Mouse (Mus musculus) induced T-regulatory cell, adult 2 months (primary cell): Measurements from ENCODE around the gene Hist1h4f.
"Not testable (repeated sequence)": the region's sequence is repeated elsewhere in the genome, so short reads cannot be mapped to it uniquely, and the experiment has no call there.

Experiments used
- DNase-seq: peaks from one replicate; pipeline ENCODE4 v3.0.0-alpha.2; 2012; ENCODE audit warnings: low read depth

Hist1h4f gene

DNA sequence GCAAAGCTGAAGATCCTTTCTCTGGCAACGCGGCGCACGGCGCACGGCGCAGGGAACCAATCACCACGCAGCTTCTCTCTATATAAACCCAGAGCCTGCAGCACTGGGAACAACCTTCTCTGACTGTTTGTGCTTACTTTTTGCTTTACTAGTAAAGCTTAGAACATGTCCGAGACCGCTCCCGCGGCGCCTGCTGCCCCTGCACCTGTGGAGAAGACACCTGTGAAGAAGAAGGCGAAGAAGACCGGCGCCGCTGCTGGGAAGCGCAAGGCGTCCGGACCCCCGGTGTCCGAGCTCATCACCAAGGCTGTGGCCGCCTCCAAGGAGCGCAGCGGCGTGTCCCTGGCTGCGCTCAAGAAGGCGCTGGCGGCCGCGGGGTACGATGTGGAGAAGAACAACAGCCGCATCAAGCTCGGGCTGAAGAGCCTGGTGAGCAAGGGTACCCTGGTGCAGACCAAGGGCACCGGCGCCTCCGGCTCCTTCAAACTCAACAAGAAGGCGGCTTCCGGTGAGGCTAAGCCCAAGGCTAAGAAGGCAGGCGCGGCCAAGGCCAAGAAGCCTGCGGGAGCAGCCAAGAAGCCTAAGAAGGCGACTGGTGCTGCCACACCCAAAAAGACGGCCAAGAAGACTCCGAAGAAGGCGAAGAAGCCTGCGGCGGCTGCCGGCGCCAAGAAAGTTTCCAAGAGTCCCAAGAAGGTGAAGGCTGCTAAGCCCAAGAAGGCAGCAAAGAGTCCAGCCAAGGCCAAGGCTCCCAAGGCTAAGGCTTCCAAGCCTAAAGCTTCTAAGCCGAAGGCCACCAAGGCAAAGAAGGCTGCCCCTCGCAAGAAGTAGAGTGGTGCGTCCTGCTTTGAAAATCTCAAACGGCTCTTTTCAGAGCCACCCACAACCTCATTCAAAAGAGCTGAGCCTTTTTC, 3.7 kb upstream of the Hist1h4f start:
- DNase-seq = peak; percentile 88

- DNase-seq = no peak
Measured at GRCm38 (mm10) chr13:23554393-23554792, 2.9 kb upstream of the Hist1h4f start.

DNA sequence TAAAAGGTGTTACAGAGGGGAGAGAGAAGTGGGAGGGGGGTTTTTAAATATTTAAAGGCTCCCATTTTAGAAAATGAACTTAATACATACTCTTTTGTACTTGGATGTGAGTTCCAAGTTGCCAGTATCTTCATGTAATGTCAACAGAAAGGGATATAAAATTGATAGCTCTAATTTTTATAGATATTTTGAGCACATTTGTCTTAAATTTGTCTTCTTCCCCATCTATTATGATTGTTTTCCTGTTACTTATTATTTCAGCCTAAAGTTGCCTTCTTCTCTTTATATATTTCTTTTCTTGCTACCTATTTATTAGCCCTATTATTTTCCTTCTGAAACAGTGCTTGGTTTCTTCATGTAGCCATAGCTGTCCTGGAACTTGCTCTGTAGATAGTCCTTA, 1.5 kb upstream of the Hist1h4f start, which contains the start of gene Hist1h1d:
Gene Hist1h1d (plus strand): TSS at position 301 of the 400 bp plus-strand sequence.
- DNase-seq = no peak

- peak; percentile 41 for DNase-seq
Measured at GRCm38 (mm10) chr13:23551931-23552914, 775 bp upstream of the Hist1h4f start.

GRCm38 (mm10) chr13:23550761-23551145, 695 bp downstream of the Hist1h4f start:
- DNase-seq = no peak

GRCm38 (mm10) chr13:23546694-23547093, 4.8 kb downstream of the Hist1h4f start:
- no peak for DNase-seq

DNA sequence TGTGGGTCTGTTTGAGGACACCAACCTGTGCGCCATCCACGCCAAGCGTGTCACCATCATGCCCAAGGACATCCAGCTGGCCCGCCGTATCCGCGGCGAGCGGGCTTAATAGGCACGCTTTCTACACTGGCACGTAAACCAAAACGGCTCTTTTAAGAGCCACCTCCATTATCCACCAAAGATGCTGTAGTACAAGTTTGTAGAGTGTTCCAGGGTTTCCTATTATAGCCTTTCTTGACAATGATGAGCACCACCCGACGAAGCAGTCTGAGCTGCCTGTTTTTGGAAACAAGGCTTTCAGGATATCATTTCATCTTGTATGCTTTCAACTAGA, 6.7 kb downstream of the Hist1h4f start:
- peak; percentile 57 for DNase-seq

DNA sequence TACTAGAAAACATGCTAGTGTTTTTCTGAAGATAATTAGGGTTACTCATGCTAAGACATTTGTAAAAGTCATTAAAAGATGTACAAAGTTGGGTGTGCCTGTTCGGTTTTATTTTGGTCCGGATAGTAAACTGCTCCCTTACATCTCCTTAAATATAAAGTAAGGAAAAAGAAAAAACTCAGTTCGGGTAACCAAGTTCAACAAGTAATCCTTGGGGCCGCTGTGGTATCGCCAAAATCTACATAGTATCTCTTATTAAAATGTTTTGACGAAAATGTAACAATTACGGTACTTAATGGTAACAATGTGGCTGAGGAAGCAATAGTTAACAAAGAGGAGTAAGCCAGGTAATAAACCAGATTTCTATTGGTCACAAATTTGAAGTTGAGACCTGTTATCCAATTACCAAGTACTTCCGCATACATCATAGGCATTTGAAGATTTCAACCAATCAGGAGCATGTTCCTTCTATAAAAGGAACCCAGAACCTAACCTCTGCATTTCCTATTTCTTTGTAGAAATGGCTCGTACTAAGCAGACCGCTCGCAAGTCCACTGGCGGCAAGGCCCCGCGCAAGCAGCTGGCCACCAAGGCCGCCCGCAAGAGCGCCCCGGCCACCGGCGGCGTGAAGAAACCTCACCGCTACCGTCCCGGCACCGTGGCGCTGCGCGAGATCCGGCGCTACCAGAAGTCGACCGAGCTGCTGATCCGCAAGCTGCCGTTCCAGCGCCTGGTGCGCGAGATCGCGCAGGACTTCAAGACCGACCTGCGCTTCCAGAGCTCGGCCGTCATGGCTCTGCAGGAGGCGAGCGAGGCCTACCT, 7.3 kb downstream of the Hist1h4f start, which contains the start of gene Hist1h3f:
Gene Hist1h3f (plus strand): TSS at position 88 of the 822 bp plus-strand sequence.
- peak; percentile 97 for DNase-seq

- peak; percentile 96 for DNase-seq
Measured at GRCm38 (mm10) chr13:23542999-23543607, 8.3 kb downstream of the Hist1h4f start, which contains the start of gene Hist1h2bh. Hist1h2bh (minus strand) TSS chr13:23543392.

DNA sequence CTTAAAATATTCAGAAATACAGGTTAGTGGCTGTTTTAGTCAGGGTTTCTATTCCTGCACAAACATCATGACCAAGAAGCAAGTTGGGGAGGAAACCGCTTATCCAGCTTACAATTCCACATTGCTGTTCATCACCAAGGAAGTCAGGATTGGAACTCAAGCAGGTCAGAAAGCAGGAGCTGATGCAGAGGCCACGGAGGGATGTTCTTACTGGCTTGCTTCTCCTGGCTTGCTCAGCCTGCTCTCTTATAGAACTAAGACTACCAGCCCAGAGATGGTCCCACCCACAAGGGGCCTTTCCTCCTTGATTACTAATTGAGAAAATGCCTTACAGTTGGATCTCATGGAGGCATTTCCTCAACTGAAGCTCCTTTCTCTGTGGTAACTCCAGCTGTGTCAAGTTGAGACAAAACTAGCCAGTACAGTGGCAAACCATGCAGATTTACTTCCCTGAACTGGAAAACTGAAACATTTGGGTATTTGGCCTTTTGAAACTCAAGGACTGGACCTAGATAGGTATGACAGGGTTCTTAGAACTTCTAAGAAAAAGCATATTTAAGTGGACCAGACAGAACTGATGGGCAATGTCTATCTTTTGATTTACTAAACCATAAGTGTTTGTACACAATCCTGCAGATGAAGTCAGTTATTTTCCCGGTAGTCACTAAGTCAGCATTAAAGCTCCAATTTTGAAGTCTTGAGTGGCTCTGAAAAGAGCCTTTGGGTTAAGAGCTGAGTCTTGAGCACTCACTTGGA, 9.0 kb downstream of the Hist1h4f start:
- DNase-seq = peak; percentile 62

DNA sequence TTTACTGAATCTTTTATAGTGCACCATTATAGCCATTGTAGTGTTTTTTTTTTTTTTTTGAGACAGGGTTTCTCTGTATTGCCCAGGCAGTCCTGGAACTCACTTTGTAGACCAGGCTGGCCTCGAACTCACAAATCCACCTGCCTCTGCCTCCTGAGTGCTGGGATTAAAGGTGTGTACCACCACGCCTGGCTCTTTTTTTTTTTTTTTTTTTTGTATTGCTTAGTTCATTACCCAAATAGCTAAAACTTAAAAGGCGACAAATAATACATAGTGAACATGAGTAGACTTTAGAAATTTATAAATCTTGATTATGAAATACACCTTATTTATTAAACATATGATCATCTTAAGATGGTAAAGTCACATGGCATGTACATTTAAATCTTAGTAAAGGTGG, 10.0 kb downstream of the Hist1h4f start:
- no peak for DNase-seq

DNA sequence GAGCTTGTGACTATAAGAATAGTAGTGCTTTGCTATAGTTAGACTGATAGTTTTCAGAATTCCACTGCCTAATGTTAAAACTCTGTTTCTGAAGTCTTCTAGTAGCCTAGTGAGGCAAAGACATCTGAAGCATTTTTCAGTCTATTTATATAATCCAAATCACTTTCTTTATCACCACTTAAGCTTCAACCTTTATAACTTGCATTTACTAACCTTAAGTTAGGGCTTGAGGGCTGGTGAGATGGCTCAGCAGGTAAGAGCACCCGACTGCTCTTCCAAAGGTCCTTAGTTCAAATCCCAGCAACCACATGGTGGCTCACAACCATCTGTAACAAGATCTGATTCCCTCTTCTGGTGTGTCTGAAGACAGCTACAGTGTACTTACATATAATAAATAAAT, 11.6 kb downstream of the Hist1h4f start:
- not testable (repeated sequence) for DNase-seq

GRCm38 (mm10) chr13:23538249-23538648, 13.2 kb downstream of the Hist1h4f start:
- DNase-seq = no peak

GRCm38 (mm10) chr13:23537006-23537710, 14.3 kb downstream of the Hist1h4f start:
- no peak for DNase-seq

DNA sequence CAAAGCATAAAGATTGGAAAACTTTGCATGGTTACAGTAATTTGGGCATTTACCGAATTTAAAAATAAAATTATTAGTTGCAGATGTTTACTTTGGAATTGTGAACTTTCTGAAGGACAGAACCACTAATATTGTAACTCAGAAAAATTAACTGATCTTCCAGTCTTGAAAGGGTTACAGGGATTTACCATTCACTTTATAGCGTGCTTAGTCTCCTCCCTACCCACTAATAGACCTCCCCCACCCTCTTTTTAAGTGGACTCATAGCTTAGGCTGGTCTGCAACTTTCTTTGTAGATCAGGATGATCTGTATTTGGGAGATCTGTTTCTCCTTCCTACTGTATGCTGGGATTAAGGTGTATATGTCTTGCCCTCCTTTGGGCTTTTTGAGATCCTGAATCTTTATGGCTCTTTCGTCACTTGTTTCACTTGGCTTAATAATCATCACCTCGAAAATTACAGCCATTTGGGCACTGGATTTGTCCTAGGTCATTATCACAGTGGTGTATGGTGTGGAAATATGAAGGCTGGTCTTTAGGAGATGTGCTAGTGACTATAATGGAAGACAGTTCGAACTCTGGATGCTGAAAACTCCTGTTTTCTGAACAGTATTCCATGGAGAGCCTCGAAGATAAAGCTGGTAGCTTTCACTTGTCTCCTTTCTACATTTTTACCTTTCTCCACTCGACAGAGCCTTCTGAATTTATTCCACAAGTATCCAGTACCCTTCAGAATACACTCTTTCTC, 15.2 kb downstream of the Hist1h4f start:
- no peak for DNase-seq

- peak; percentile 96 for DNase-seq
Measured at GRCm38 (mm10) chr13:23535137-23536075, 16.0 kb downstream of the Hist1h4f start, which contains the start of gene Hist1h3g. Hist1h3g (plus strand) TSS chr13:23535422.

DNA sequence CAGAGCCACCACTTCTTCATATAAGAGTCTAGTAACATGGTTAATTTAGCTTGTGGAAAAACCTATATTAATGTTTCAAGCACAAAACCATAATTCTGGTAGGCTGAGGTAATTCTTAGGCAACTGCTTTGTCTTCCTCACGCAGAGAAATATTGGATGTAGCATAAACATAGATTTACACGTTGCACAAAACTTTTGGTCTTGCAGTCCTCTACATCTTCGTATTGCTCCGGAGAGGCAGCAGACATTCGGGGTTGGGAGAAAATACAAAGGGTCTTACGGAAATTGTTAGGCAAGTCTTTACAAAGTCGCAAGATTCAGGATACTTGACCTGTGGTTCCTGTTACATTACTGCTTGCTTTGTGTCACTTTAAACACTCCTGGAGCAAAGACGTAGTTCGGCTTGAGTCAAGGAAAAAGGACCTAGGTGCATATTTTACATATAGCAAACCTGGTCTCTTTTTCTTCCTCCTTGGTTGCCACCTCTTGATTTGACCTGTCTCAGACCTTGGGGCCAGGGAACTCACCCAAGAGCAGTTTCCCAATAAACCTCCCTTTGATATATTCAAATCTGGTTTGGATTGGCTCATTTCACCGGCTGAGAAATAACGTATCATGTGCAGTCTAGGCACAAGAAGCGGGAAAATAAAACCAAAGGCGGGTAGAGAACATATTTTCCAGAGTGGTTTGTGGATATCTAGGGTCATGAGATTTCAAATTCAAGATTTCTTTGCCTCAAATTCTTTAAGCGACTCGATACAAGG, 16.9 kb downstream of the Hist1h4f start:
- DNase-seq = no peak
